ENCODE assay signal across 1 mouse cellular context in the genomic region with DNA sequence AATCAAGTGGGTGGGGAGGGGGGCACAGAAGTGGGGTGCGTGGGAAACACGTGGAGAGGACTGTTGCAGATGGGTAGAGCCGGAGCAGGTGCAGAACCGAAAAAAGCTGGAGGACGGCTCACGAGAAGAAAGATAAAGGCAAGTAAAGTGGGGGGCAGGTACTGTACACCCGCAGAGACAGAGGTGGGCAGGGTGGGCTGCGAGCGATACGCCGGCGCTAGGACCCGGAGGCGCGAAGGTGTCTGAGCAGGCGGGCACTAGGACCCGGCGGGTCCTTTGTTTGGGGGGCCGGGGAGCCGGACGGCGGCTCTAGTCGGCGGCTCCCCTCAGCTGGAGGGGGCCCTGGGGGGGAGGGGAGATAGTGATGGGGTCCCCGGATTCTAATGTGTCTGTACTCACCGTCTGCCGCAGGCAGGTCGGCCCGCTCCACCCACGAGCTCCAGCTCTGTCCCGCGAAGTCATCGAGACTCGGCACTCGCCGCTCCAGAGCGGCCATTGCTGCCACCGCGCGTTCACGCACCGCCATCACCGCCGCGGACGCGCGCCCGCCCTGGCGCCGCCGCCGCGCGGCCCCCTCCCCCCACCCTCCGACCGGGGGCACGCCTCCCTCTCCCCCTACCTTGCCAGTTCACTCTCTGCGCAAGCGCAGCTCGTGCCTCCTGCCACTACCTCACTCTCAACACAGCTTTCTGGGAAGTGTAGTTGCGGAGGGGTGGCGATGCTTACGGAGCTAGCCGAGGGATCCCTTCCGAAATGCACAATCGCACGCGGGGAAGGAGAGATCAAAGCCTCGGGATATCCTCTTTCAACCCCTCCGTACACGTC.
TF ChIP-seq lines count a peak whose summit lies in the region.

No protein-coding gene starts in this region.

TF ChIP-seq in CH12.LX, 34 proteins besides CTCF, POLR2A, EP300 and RAD21:
- TF ChIP-seq NELFE (IDR thresholded peaks at IDR 0.05; ENCODE audit: low read depth, low read length) (peak; percentile 83), CHD2 (IDR thresholded peaks at IDR 0.05; ENCODE audit: low read length) (no peak; the same call in 1 of the 2 replicates), RCOR1 (conservative IDR thresholded peaks at IDR 0.05; ENCODE audit: low read depth, low read length) (no peak), TBP (conservative IDR thresholded peaks at IDR 0.05; ENCODE audit: low read depth, low read length) (0 out of 2 replicates have a peak, but pooled peaks have one; percentile 64), SIN3A (IDR thresholded peaks at IDR 0.05; ENCODE audit: low read length) (peak; percentile 98), USF1 (IDR thresholded peaks at IDR 0.05; ENCODE audit: low read depth, low read length) (no peak), TCF12 (IDR thresholded peaks at IDR 0.05; ENCODE audit: low read depth, low read length) (peak; percentile 89), HCFC1 (IDR thresholded peaks at IDR 0.05; ENCODE audit: low read depth, low read length) (peak; percentile 83), KAT2A (IDR thresholded peaks at IDR 0.05; ENCODE audit: insufficient replicate concordance, low read length) (peak; percentile 57; the same call in 1 of the 2 replicates), JUND (conservative IDR thresholded peaks at IDR 0.05; ENCODE audit: low read depth, low read length) (no peak), POLR2AphosphoS2 (IDR thresholded peaks at IDR 0.05; ENCODE audit: low read depth, low read length) (no peak), MEF2A (IDR thresholded peaks at IDR 0.05; ENCODE audit: borderline replicate concordance, low read depth, low read length) (no peak), NRF1 (IDR thresholded peaks at IDR 0.05; ENCODE audit: low read depth, low read length) (peak; percentile 94), MAZ (IDR thresholded peaks at IDR 0.05; ENCODE audit: low read depth, low read length) (peak; percentile 77), BHLHE40 (IDR thresholded peaks at IDR 0.05; ENCODE audit: low read depth, low read length) (peak; percentile 55), MAX (IDR thresholded peaks at IDR 0.05; ENCODE audit: low read length) (0 out of 2 replicates have a peak, but pooled peaks have one; percentile 62), USF2 (conservative IDR thresholded peaks at IDR 0.05; ENCODE audit: low read depth, low read length) (no peak), CHD1 (IDR thresholded peaks at IDR 0.05; ENCODE audit: low read depth, low read length) (no peak), UBTF (IDR thresholded peaks at IDR 0.05; ENCODE audit: low read depth, low read length) (no peak), MXI1 (IDR thresholded peaks at IDR 0.05; ENCODE audit: low read depth, low read length) (peak; percentile 71; the same call in 1 of the 2 replicates), MYC (IDR thresholded peaks at IDR 0.05; ENCODE audit: low read depth, low read length) (peak; percentile 84), ETS1 (conservative IDR thresholded peaks at IDR 0.05; ENCODE audit: low read depth, low read length) (no peak), ZMIZ1 (IDR thresholded peaks at IDR 0.05; ENCODE audit: low read depth, low read length) (no peak)
